Mouse (Mus musculus) brain, embryonic 18.5 days (tissue): Measurements from ENCODE around the gene Ppp1r12c.
A peak's percentile ranks its signal among the peaks of the same experiment; 100 is the strongest.
"Not testable (repeated sequence)": the region's sequence is repeated elsewhere in the genome, so short reads cannot be mapped to it uniquely, and the experiment has no call there.

Experiments
- DNase-seq: peaks from one replicate; pipeline ENCODE4 v3.0.0-alpha.2; 2012; ENCODE audit warnings: low read depth, low spot score

The Ppp1r12c gene

GRCm38 (mm10) chr7:4501558-4502397 lies at the start of gene Ppp1r12c:
Ppp1r12c (minus strand) TSS chr7:4501680.
- DNase-seq, result peak; percentile 88

- DNase-seq, result peak; percentile 82
Observed at GRCm38 (mm10) chr7:4547221-4547641, 45.8 kb upstream of the Ppp1r12c start, which contains the start of gene Syt5. Syt5 (minus strand) TSS chr7:4547541.

GRCm38 (mm10) chr7:4546591-4547131 lies 45.2 kb upstream of the Ppp1r12c start:
- peak; percentile 82 for DNase-seq

- no peak for DNase-seq
Observed at GRCm38 (mm10) chr7:4546050-4546449, 44.6 kb upstream of the Ppp1r12c start.

- DNase-seq, result no peak
Observed at GRCm38 (mm10) chr7:4542013-4542412, 40.5 kb upstream of the Ppp1r12c start.

- no peak for DNase-seq
Observed at GRCm38 (mm10) chr7:4541344-4541743, 39.9 kb upstream of the Ppp1r12c start.

- DNase-seq, result no peak
Observed at GRCm38 (mm10) chr7:4539019-4539418, 37.5 kb upstream of the Ppp1r12c start.

GRCm38 (mm10) chr7:4537181-4537580 lies 35.7 kb upstream of the Ppp1r12c start:
- DNase-seq, result no peak

- no peak for DNase-seq
Observed at GRCm38 (mm10) chr7:4536369-4536768, 34.9 kb upstream of the Ppp1r12c start.

- DNase-seq, result no peak
Observed at GRCm38 (mm10) chr7:4532005-4532729, 30.7 kb upstream of the Ppp1r12c start, which contains the start of gene Dnaaf3. Dnaaf3 (minus strand) TSS chr7:4532453.

GRCm38 (mm10) chr7:4530166-4530565 lies 28.7 kb upstream of the Ppp1r12c start:
- DNase-seq, result not testable (repeated sequence)

GRCm38 (mm10) chr7:4527302-4527689 lies 25.8 kb upstream of the Ppp1r12c start:
- DNase-seq, result no peak

- peak; percentile 73 for DNase-seq
Observed at GRCm38 (mm10) chr7:4526341-4527301, 25.1 kb upstream of the Ppp1r12c start.

GRCm38 (mm10) chr7:4524212-4524922 lies 22.9 kb upstream of the Ppp1r12c start, which contains the start of gene Tnni3:
Tnni3 (minus strand) TSS chr7:4524229.
- DNase-seq, result not testable (repeated sequence)

GRCm38 (mm10) chr7:4523205-4524130 lies 22.0 kb upstream of the Ppp1r12c start:
- no peak for DNase-seq

- no peak for DNase-seq
Observed at GRCm38 (mm10) chr7:4522292-4522691, 20.8 kb upstream of the Ppp1r12c start.

GRCm38 (mm10) chr7:4521231-4522003 lies 19.9 kb upstream of the Ppp1r12c start:
- no peak for DNase-seq

GRCm38 (mm10) chr7:4518487-4518886 lies 17.0 kb upstream of the Ppp1r12c start:
- no peak for DNase-seq
